Mouse (Mus musculus): ENCODE results near the gene Nrxn2. TPM values are rescaled to one million over a fixed set of nuclear protein-coding genes. Genes with fewer than 3 reads are reported as not detected.

The Nrxn2 gene
- polyA plus RNA-seq, 1 experiment from 2014 or later = 28.1 TPM

DNA sequence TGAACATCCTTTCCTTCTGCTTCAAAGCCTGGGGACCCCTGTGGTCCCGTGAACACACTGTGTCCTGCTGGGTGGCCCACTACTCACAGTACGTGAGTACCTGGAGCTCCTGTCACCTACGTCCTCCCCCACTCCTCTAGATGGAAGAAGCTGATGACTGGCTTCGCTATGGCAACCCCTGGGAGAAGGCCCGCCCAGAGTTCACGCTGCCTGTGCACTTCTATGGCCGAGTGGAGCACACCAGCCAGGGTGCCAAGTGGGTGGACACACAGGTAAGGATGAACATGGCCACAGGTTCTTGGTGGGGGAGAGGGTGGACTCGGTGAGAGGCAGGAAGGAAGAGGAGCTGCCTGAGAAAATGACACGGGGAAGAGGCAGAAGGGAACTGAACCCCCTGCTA, 32.3 kb upstream of the Nrxn2 start:
- Histone ChIP-seq H3K9me3 (ENCODE audit: control insufficient read depth, low read length) (no peaks in the 10 kb centered on the region), H3K27me3 (replicated peaks; ENCODE audit: control insufficient read depth, insufficient read depth, low read length) (no peaks in the 10 kb centered on the region), H3K27ac (ENCODE audit: low read length) (no peak overlapping the region), H3K9ac (replicated peaks; ENCODE audit: low read depth, low read length) (no peak overlapping the region), H3K36me3 (ENCODE audit: control insufficient read depth, insufficient read depth) (no peaks in the 10 kb centered on the region), H3K4me2 (ENCODE audit: low read length) (no peak overlapping the region), H3K4me3 (replicated peaks; ENCODE audit: low read length) (no peak overlapping the region), H3K4me1 (replicated peaks; ENCODE audit: control insufficient read depth, insufficient read depth, low read length) (peaks cover 7% of the 10 kb centered on the region)
- ATAC-seq = no peak
- WGBS = 66% methylated on average over 9 of the region's 9 CpGs

DNA sequence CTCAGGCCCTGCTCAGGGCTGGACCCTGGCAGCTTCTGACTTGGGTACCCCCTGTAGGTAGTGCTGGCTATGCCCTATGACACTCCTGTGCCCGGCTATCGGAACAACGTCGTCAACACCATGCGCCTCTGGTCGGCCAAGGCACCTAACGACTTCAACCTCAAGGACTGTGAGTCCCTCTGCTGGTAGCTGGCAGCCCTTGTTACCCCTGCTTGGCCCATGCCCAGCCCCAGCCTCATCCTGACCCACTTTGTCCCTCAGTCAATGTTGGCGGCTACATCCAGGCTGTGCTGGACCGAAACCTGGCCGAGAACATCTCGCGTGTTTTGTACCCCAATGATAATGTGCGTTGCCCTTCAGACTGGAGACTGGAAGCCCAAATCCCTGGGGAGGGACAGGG, 30.5 kb upstream of the Nrxn2 start:
- no peak overlapping the region for H3K4me3 ChIP-seq (replicated peaks; ENCODE audit: low read length)
- 80% methylated on average over 13 of the region's 13 CpGs for WGBS

DNA sequence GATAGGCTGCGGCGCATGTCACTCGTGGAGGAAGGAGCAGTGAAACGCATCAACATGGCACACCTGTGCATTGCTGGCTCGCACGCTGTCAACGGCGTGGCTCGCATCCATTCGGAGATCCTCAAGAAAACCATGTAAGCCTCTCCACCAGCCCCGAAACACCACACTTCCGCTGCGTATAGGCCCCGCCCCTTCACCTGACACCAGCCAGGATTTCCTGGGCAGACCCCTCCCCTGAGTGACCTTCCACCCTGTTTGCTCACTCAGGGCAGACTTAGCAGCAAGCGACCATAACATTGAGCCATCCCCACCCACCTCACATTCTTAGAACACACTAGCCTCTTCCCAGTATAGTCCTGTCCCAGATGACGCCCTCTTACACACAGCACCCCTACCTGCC, 28.7 kb upstream of the Nrxn2 start:
- H3K27ac ChIP-seq (ENCODE audit: low read length) = no peak overlapping the region
- no peaks in the 10 kb centered on the region for H3K27me3 ChIP-seq (replicated peaks; ENCODE audit: control insufficient read depth, insufficient read depth, low read length)
- H3K9ac ChIP-seq (replicated peaks; ENCODE audit: low read depth, low read length) = peak overlapping the region; percentile 41; the same call in 1 of the 2 replicates
- ATAC-seq = no peak
- H3K4me3 ChIP-seq (replicated peaks; ENCODE audit: low read length) = peak overlapping the region; percentile 30
- peaks cover 7% of the 10 kb centered on the region for H3K4me1 ChIP-seq (replicated peaks; ENCODE audit: control insufficient read depth, insufficient read depth, low read length)
- no peaks in the 10 kb centered on the region for H3K36me3 ChIP-seq (ENCODE audit: control insufficient read depth, insufficient read depth)
- peak overlapping the region; percentile 46 for H3K4me2 ChIP-seq (ENCODE audit: low read length)
- WGBS = 7% methylated on average over 16 of the region's 16 CpGs
- no peaks in the 10 kb centered on the region for H3K9me3 ChIP-seq (ENCODE audit: control insufficient read depth, low read length)

More for the DNA sequence above, 30.5 kb upstream of the Nrxn2 start:
- H3K36me3 ChIP-seq (ENCODE audit: control insufficient read depth, insufficient read depth) = no peaks in the 10 kb centered on the region
- H3K27ac ChIP-seq (ENCODE audit: low read length) = no peak overlapping the region
- ATAC-seq = no peak
- H3K9me3 ChIP-seq (ENCODE audit: control insufficient read depth, low read length) = no peaks in the 10 kb centered on the region
- peaks cover 7% of the 10 kb centered on the region for H3K4me1 ChIP-seq (replicated peaks; ENCODE audit: control insufficient read depth, insufficient read depth, low read length)
- no peak overlapping the region for H3K9ac ChIP-seq (replicated peaks; ENCODE audit: low read depth, low read length)
- H3K27me3 ChIP-seq (replicated peaks; ENCODE audit: control insufficient read depth, insufficient read depth, low read length) = no peaks in the 10 kb centered on the region
- no peak overlapping the region for H3K4me2 ChIP-seq (ENCODE audit: low read length)

DNA sequence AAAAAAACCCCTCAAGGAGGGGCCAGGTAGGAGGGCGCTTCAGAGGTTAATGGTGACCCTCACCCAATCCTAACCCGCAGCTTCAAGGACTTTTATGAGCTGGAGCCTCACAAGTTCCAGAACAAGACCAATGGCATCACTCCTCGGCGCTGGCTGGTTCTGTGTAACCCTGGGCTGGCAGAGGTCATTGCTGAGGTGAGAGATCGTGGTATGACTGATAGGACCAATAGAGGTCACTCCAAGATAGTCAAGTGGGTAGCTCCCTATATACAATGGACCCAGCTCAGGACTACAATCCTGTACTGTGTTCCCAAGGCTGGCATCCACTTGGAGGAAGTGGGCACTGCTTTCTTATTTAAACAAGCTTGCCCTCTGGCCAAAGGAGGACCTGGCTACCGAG, 28.3 kb upstream of the Nrxn2 start:
- H3K27me3 ChIP-seq (replicated peaks; ENCODE audit: control insufficient read depth, insufficient read depth, low read length) = no peaks in the 10 kb centered on the region
- H3K4me2 ChIP-seq (ENCODE audit: low read length) = no peak overlapping the region
- H3K36me3 ChIP-seq (ENCODE audit: control insufficient read depth, insufficient read depth) = no peaks in the 10 kb centered on the region
- peaks cover 7% of the 10 kb centered on the region for H3K4me1 ChIP-seq (replicated peaks; ENCODE audit: control insufficient read depth, insufficient read depth, low read length)
- no peak overlapping the region for H3K27ac ChIP-seq (ENCODE audit: low read length)
- no peak overlapping the region for H3K9ac ChIP-seq (replicated peaks; ENCODE audit: low read depth, low read length)
- no peak for ATAC-seq
- no peaks in the 10 kb centered on the region for H3K9me3 ChIP-seq (ENCODE audit: control insufficient read depth, low read length)
- WGBS = 68% methylated on average over 6 of the region's 6 CpGs
- H3K4me3 ChIP-seq (replicated peaks; ENCODE audit: low read length) = no peak overlapping the region

DNA sequence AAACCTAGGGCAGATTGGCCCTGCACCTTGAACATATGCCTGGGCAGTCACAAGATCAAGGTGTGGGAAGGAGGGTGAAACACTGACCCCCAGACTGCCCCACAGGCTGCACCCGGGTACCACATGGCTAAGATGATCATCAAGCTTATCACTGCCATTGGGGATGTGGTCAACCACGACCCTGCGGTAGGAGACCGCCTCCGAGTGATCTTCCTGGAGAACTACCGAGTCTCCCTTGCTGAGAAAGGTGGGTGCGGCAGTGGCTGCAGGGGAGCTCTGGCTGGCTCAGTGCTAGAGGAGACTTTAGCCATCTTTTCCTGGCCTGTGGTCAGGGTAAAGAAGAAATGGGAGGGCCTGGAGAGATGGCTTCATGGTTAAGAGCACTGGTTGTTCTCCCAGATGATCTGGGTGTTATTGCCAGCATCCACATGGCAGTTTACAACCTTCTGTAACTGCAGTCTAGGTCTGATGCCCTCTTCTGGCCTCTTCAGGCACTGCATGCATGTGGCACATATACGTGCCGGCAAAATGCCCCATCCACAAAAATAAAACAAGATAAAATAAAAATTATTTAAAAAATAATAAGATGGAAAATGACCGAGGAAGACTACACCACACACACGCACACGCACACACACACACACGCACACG, 25.7 kb upstream of the Nrxn2 start:
- WGBS = 95% methylated on average over 14 of the region's 14 CpGs
- no peak overlapping the region for H3K4me2 ChIP-seq (ENCODE audit: low read length)
- no peak overlapping the region for H3K9ac ChIP-seq (replicated peaks; ENCODE audit: low read depth, low read length)
- peaks cover 7% of the 10 kb centered on the region for H3K4me1 ChIP-seq (replicated peaks; ENCODE audit: control insufficient read depth, insufficient read depth, low read length)
- no peaks in the 10 kb centered on the region for H3K27me3 ChIP-seq (replicated peaks; ENCODE audit: control insufficient read depth, insufficient read depth, low read length)
- no peak for ATAC-seq
- no peaks in the 10 kb centered on the region for H3K36me3 ChIP-seq (ENCODE audit: control insufficient read depth, insufficient read depth)
- no peaks in the 10 kb centered on the region for H3K9me3 ChIP-seq (ENCODE audit: control insufficient read depth, low read length)
- no peak overlapping the region for H3K27ac ChIP-seq (ENCODE audit: low read length)
- H3K4me3 ChIP-seq (replicated peaks; ENCODE audit: low read length) = no peak overlapping the region

DNA sequence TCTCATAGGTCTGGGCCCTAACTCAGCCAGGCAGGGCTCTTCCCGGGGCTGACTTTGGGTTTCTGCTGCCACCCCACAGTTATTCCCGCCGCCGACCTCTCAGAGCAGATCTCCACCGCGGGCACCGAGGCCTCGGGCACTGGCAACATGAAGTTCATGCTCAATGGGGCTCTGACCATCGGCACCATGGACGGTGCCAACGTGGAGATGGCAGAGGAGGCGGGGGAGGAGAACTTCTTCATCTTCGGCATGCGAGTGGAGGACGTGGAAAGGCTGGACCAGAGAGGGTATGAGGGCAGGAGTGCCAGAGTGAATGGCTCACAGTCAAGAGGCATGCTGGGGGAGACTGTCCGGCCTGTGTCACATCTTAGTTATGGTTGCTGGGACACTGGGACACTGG, 24.9 kb upstream of the Nrxn2 start:
- Histone ChIP-seq H3K4me1 (replicated peaks; ENCODE audit: control insufficient read depth, insufficient read depth, low read length) (peaks cover 13% of the 10 kb centered on the region), H3K27ac (ENCODE audit: low read length) (no peak overlapping the region), H3K27me3 (replicated peaks; ENCODE audit: control insufficient read depth, insufficient read depth, low read length) (no peaks in the 10 kb centered on the region), H3K4me2 (ENCODE audit: low read length) (no peak overlapping the region), H3K36me3 (ENCODE audit: control insufficient read depth, insufficient read depth) (no peaks in the 10 kb centered on the region), H3K9me3 (ENCODE audit: control insufficient read depth, low read length) (no peaks in the 10 kb centered on the region), H3K9ac (replicated peaks; ENCODE audit: low read depth, low read length) (no peak overlapping the region), H3K4me3 (replicated peaks; ENCODE audit: low read length) (no peak overlapping the region)
- no peak for ATAC-seq
- WGBS = 93% methylated on average over 16 of the region's 16 CpGs

GRCm38 (mm10) chr19:6396237-6396636, 22.3 kb upstream of the Nrxn2 start:
- 75% methylated on average over 5 of the region's 5 CpGs for WGBS
- Histone ChIP-seq H3K4me2 (ENCODE audit: low read length) (no peak overlapping the region), H3K9ac (replicated peaks; ENCODE audit: low read depth, low read length) (no peak overlapping the region), H3K27ac (ENCODE audit: low read length) (no peak overlapping the region), H3K4me1 (replicated peaks; ENCODE audit: control insufficient read depth, insufficient read depth, low read length) (peaks cover 27% of the 10 kb centered on the region), H3K9me3 (ENCODE audit: control insufficient read depth, low read length) (no peaks in the 10 kb centered on the region), H3K36me3 (ENCODE audit: control insufficient read depth, insufficient read depth) (no peaks in the 10 kb centered on the region), H3K27me3 (replicated peaks; ENCODE audit: control insufficient read depth, insufficient read depth, low read length) (peaks cover 10% of the 10 kb centered on the region), H3K4me3 (replicated peaks; ENCODE audit: low read length) (no peak overlapping the region)
- ATAC-seq = no peak

DNA sequence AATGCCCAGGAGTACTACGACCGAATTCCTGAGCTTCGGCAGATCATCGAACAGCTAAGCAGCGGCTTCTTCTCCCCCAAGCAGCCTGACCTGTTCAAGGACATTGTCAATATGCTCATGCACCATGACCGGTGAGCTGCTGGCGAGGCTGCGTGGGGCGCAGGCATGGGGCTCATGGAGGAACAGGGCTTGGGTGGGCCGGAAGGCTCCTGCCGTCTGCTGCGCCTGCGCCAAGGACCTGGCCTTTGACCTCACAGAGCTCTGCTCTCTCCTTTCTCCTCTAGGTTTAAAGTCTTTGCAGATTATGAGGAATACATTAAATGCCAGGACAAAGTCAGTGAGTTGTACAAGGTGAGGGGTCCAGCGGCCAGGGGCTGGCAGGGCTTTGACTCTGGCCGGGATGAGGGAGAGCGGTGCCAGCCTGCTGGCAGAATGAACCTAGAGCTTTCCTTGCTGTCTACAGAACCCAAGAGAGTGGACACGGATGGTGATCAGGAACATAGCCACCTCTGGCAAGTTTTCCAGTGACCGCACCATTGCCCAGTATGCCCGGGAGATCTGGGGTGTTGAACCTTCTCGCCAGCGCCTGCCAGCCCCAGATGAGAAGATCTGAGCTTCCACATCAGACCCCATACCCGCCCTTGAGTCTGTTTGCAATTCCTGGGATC, 20.8 kb upstream of the Nrxn2 start:
- peaks cover 10% of the 10 kb centered on the region for H3K27me3 ChIP-seq (replicated peaks; ENCODE audit: control insufficient read depth, insufficient read depth, low read length)
- 90% methylated on average over 22 of the region's 22 CpGs for whole genome bisulfite sequencing
- no peak overlapping the region for H3K4me2 ChIP-seq (ENCODE audit: low read length)
- H3K36me3 ChIP-seq (ENCODE audit: control insufficient read depth, insufficient read depth) = no peaks in the 10 kb centered on the region
- no peak for ATAC-seq
- no peaks in the 10 kb centered on the region for H3K9me3 ChIP-seq (ENCODE audit: control insufficient read depth, low read length)
- peaks cover 33% of the 10 kb centered on the region for H3K4me1 ChIP-seq (replicated peaks; ENCODE audit: control insufficient read depth, insufficient read depth, low read length)
- H3K27ac ChIP-seq (ENCODE audit: low read length) = no peak overlapping the region
- no peak overlapping the region for H3K9ac ChIP-seq (replicated peaks; ENCODE audit: low read depth, low read length)
- no peak overlapping the region for H3K4me3 ChIP-seq (replicated peaks; ENCODE audit: low read length)

GRCm38 (mm10) chr19:6398447-6399284, 19.9 kb upstream of the Nrxn2 start:
- Histone ChIP-seq H3K27ac (ENCODE audit: low read length) (peak overlapping the region; percentile 62), H3K4me2 (ENCODE audit: low read length) (peak overlapping the region; percentile 94), H3K27me3 (replicated peaks; ENCODE audit: control insufficient read depth, insufficient read depth, low read length) (peaks cover 10% of the 10 kb centered on the region), H3K4me3 (replicated peaks; ENCODE audit: low read length) (peak overlapping the region; percentile 68), H3K36me3 (ENCODE audit: control insufficient read depth, insufficient read depth) (no peaks in the 10 kb centered on the region), H3K4me1 (replicated peaks; ENCODE audit: control insufficient read depth, insufficient read depth, low read length) (peaks cover 33% of the 10 kb centered on the region), H3K9ac (replicated peaks; ENCODE audit: low read depth, low read length) (peak overlapping the region; percentile 65), H3K9me3 (ENCODE audit: control insufficient read depth, low read length) (no peaks in the 10 kb centered on the region)
- under 1% methylated on average over 38 of the region's 39 CpGs for WGBS
- peak; percentile 73 for ATAC-seq
